Mouse (Mus musculus) heart, adult 2 months (tissue): ENCODE data around the gene Cenpx.
"Not testable (repeated sequence)": the region's sequence is repeated elsewhere in the genome, so short reads cannot be mapped to it uniquely, and the experiment has no call there.

ENCODE experiments used
- CTCF ChIP-seq: fragments of 200-600 bp; IDR thresholded peaks from 2 replicates; pipeline ENCODE4 v1.8.1; 2022; ENCODE audit warnings: antibody characterized with exemption, mild to moderate bottlenecking, moderate library complexity
- POLR2A ChIP-seq: fragments of 200-500 bp; IDR thresholded peaks from 2 replicates; pipeline ENCODE4 v1.6.1; 2011; ENCODE audit warnings: mild to moderate bottlenecking, low read depth, low read length, control low read depth; ENCODE audit not compliant: insufficient read depth

DNA sequence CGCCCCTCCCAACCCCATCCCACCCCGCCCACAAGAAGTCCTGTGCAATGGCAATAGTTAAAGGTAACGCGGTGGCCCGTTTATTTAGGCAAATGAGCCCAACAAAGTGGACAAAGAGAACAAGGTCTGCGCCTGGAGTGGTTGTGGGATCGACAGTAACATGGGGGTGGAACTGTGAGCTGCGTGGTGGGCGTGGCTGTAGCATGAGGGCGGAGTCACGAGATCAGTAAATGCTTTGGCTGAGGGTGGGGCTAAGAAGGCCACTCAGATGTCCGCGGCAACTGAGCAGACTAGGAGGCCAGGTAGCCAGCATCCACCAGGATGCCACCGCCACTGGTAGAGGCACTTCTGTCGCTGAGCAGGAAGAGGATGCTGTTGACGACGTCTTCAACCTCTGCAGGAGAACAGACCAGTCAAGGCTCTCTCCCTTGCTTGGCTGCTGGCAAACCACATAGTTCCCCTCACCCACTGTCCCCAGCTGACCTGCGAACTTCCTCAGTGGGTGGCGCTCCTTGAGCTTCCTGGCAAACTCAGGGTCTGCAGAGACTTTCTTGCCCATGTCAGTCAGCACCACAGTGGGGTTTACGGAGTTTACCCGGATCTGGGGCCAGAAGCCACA lies 16.0 kb upstream of the Cenpx start:
- TF ChIP-seq CTCF, POLR2A: not testable (repeated sequence)
